Mouse (Mus musculus) ES-Bruce4 (cell line): Measurements from ENCODE around the gene Ptcd2. TPM values are rescaled to one million over a fixed set of nuclear protein-coding genes. Genes with fewer than 3 reads are reported as not detected.

Source experiments
- H3K27ac ChIP-seq: 2 replicates; pipeline ENCODE4 v1.5.1; 2012; ENCODE audit warnings: low read length, inconsistent platforms; ENCODE audit not compliant: insufficient read depth
- H3K27me3 ChIP-seq: 2 replicates; pipeline ENCODE4 v1.6.1; 2012; ENCODE audit warnings: mild to moderate bottlenecking, low read length, inconsistent platforms; ENCODE audit not compliant: control insufficient read depth, poor library complexity, insufficient read depth, severe bottlenecking
- H3K36me3 ChIP-seq: 2 replicates; pipeline ENCODE4 v1.6.1; 2012; ENCODE audit warnings: inconsistent platforms, mild to moderate bottlenecking, low read length, moderate library complexity; ENCODE audit not compliant: control insufficient read depth, poor library complexity, insufficient read depth, severe bottlenecking
- H3K4me1 ChIP-seq: one replicate; pipeline ENCODE4 v1.8.1; 2011; ENCODE audit warnings: low read length; ENCODE audit not compliant: control insufficient read depth, insufficient read depth
- H3K4me3 ChIP-seq: 2 replicates; pipeline ENCODE4 v1.5.1; 2011; ENCODE audit warnings: low read depth, mild to moderate bottlenecking, low read length
- H3K9ac ChIP-seq: 2 replicates; pipeline ENCODE4 v1.6.1; 2012; ENCODE audit warnings: low read depth, mild to moderate bottlenecking, inconsistent platforms; ENCODE audit not compliant: poor library complexity, severe bottlenecking
- H3K9me3 ChIP-seq: replicated peaks from 2 replicates; pipeline ENCODE4 v1.6.1; 2012; ENCODE audit warnings: mild to moderate bottlenecking, low read length, inconsistent platforms; ENCODE audit not compliant: control insufficient read depth, poor library complexity, insufficient read depth, severe bottlenecking
- CTCF ChIP-seq: IDR thresholded peaks from one replicate; pipeline ENCODE4 v1.8.1; 2011; ENCODE audit warnings: low read depth, low read length
- EP300 ChIP-seq: IDR thresholded peaks from 2 replicates; pipeline ENCODE4 v1.6.1; 2011; ENCODE audit warnings: low read depth, low read length; ENCODE audit not compliant: insufficient read depth
- POLR2A ChIP-seq: IDR thresholded peaks from one replicate; pipeline ENCODE4 v1.8.1; 2011; ENCODE audit warnings: low read length; ENCODE audit not compliant: insufficient read depth
- polyA plus RNA-seq: library from polyadenylated mRNA; stranded (reverse); fragments of >200 nt; gene quantifications from 2 replicates; pipeline ENCODE4 v1.2.4, GENCODE M21; 2011; ENCODE audit warnings: low read depth; ENCODE audit not compliant: missing spikeins, insufficient read depth, insufficient read length

Gene Ptcd2
- polyA plus RNA-seq, 1 experiment: 40.2 TPM

- no peaks in the 10 kb centered on the region for H3K4me1 ChIP-seq
- no peak overlapping the region for H3K9ac ChIP-seq
- H3K36me3 ChIP-seq: no peaks in the 10 kb centered on the region
- TF ChIP-seq POLR2A (no peak), EP300 (no peak), CTCF (no peak)
- H3K9me3 ChIP-seq: no peaks in the 10 kb centered on the region
- H3K27me3 ChIP-seq: no peaks in the 10 kb centered on the region
- H3K27ac ChIP-seq: no peak overlapping the region
- no peak overlapping the region for H3K4me3 ChIP-seq
Observed at GRCm38 (mm10) chr13:99279351-99279750, 65.2 kb downstream of the Ptcd2 start.

GRCm38 (mm10) chr13:99278511-99278910 lies 66.0 kb downstream of the Ptcd2 start:
- no peak for TF ChIP-seq EP300
- no peak for TF ChIP-seq POLR2A
- TF ChIP-seq CTCF: no peak
- Histone ChIP-seq H3K4me1 (no peaks in the 10 kb centered on the region), H3K27me3 (no peaks in the 10 kb centered on the region), H3K9me3 (no peaks in the 10 kb centered on the region), H3K27ac (no peak overlapping the region), H3K4me3 (no peak overlapping the region), H3K9ac (no peak overlapping the region), H3K36me3 (no peaks in the 10 kb centered on the region)

- H3K4me1 ChIP-seq: no peaks in the 10 kb centered on the region
- TF ChIP-seq POLR2A: no peak
- TF ChIP-seq CTCF: no peak
- no peak for TF ChIP-seq EP300
- no peak overlapping the region for H3K27ac ChIP-seq
- no peaks in the 10 kb centered on the region for H3K36me3 ChIP-seq
- no peaks in the 10 kb centered on the region for H3K9me3 ChIP-seq
- H3K27me3 ChIP-seq: no peaks in the 10 kb centered on the region
- H3K9ac ChIP-seq: no peak overlapping the region
- no peak overlapping the region for H3K4me3 ChIP-seq
Observed at GRCm38 (mm10) chr13:99277521-99277920, 67.0 kb downstream of the Ptcd2 start.

- no peaks in the 10 kb centered on the region for H3K27me3 ChIP-seq
- H3K36me3 ChIP-seq: no peaks in the 10 kb centered on the region
- H3K27ac ChIP-seq: no peak overlapping the region
- H3K4me3 ChIP-seq: no peak overlapping the region
- H3K9ac ChIP-seq: no peak overlapping the region
- TF ChIP-seq POLR2A (no peak), CTCF (no peak), EP300 (no peak)
- H3K4me1 ChIP-seq: no peaks in the 10 kb centered on the region
- no peaks in the 10 kb centered on the region for H3K9me3 ChIP-seq
Observed at GRCm38 (mm10) chr13:99272046-99272445, 72.5 kb downstream of the Ptcd2 start.

Other genes starting within 250 kb of the Ptcd2 start
- gene Zfp366, start 159.9 kb downstream of the Ptcd2 start, polyA plus RNA-seq: not detected in 2 replicates
- gene Mrps27, start 81 bp upstream of the Ptcd2 start, polyA plus RNA-seq: 61.2 and 63.1 TPM in 2 replicates
- gene Map1b, start 171.8 kb upstream of the Ptcd2 start, polyA plus RNA-seq: 45.8 and 47.9 TPM in 2 replicates